22 mouse cellular contexts compared by ENCODE assay signal in genomic region chr1:61202079-61202478, GRCm38 (mm10).
A peak's percentile ranks its signal among the peaks of the same experiment; 100 is the strongest.
DNase-seq lines count a peak whose midpoint lies in the region; ATAC-seq and TF ChIP-seq lines count a peak whose summit lies in the region.
"Had no signal": no experiment of that assay in that cellular context is flagged by ENCODE, and none has a peak within 500 bp of the region (broad histone marks: within the 10 kb centered on the region; RNA-seq: fewer than 3 reads in every experiment).

No protein-coding gene starts in this region.

- no peaks in the 10 kb centered on the region for H3K9me3 ChIP-seq in kidney, embryonic 14.5 days (ENCODE audit: control insufficient read depth, low read length)
- H3K9me3 ChIP-seq in hindbrain, postnatal 0 days (ENCODE audit: low read length) = no peaks in the 10 kb centered on the region
- H3K9me3 ChIP-seq: embryonic facial prominence, embryonic 15.5 days; hindbrain, embryonic 15.5 days; liver, embryonic 12.5 days; midbrain, embryonic 13.5 days; stomach, embryonic 15.5 days had no signal

- no peak overlapping the region for H3K4me2 ChIP-seq in kidney, embryonic 14.5 days (replicated peaks; ENCODE audit: low read depth, low read length)
- no peak overlapping the region for H3K4me2 ChIP-seq in hindbrain, postnatal 0 days (ENCODE audit: low read depth, low read length)
- H3K4me2 ChIP-seq: embryonic facial prominence, embryonic 15.5 days; hindbrain, embryonic 15.5 days; liver, embryonic 12.5 days; midbrain, embryonic 13.5 days; stomach, embryonic 15.5 days had no signal

- WGBS in kidney, embryonic 14.5 days = 29% methylated on average over 3 of the region's 3 CpGs
- WGBS in hindbrain, postnatal 0 days = 43% methylated on average over 3 of the region's 3 CpGs

- no peak overlapping the region for H3K4me3 ChIP-seq in kidney, embryonic 14.5 days (ENCODE audit: low read length)
- H3K4me3 ChIP-seq in hindbrain, postnatal 0 days (ENCODE audit: low read length) = no peak overlapping the region
- H3K4me3 ChIP-seq: embryonic facial prominence, embryonic 15.5 days; hindbrain, embryonic 15.5 days; liver, embryonic 12.5 days; midbrain, embryonic 13.5 days; stomach, embryonic 15.5 days had no signal

- no peak overlapping the region for H3K27ac ChIP-seq in kidney, embryonic 14.5 days (ENCODE audit: low read depth, low read length)
- H3K27ac ChIP-seq in hindbrain, postnatal 0 days = no peak overlapping the region
- H3K27ac ChIP-seq: embryonic facial prominence, embryonic 15.5 days; hindbrain, embryonic 15.5 days; liver, embryonic 12.5 days; midbrain, embryonic 13.5 days; stomach, embryonic 15.5 days had no signal

- TF ChIP-seq CTCF in hindbrain, postnatal 0 days (IDR thresholded peaks at IDR 0.05; ENCODE audit: low read depth) = no peak

- peak; percentile 81 for ATAC-seq in kidney, embryonic 14.5 days (ENCODE audit: low FRiP score, low TSS enrichment)
- ATAC-seq in hindbrain, postnatal 0 days = 0 out of 2 replicates have a peak, but pooled peaks have one; percentile 35
- no peak for ATAC-seq in monocyte, adult 5-6 weeks (replicated peaks; ENCODE audit: insufficient number of reproducible peaks, low FRiP score, low TSS enrichment, poor library complexity, severe bottlenecking)
- ATAC-seq: forebrain, postnatal 0 days; liver, embryonic 12.5 days; midbrain, embryonic 13.5 days; Patski had no signal

- no peaks in the 10 kb centered on the region for H3K27me3 ChIP-seq in kidney, embryonic 14.5 days (ENCODE audit: control insufficient read depth, insufficient read depth, low read length)
- H3K27me3 ChIP-seq in hindbrain, postnatal 0 days (ENCODE audit: insufficient read depth, low read length) = no peaks in the 10 kb centered on the region
- H3K27me3 ChIP-seq: embryonic facial prominence, embryonic 15.5 days; hindbrain, embryonic 15.5 days; liver, embryonic 12.5 days; midbrain, embryonic 13.5 days; stomach, embryonic 15.5 days had no signal

- DNase-seq in cerebellum, postnatal 10 days = peak; percentile 63 to 75
- no peak for DNase-seq in cerebellum, adult 11-12 months
- no peak for DNase-seq in kidney, adult 11 months
- peak; percentile 24 for DNase-seq in lung, postnatal 10 days
- no peak for DNase-seq in lung, adult 18-20 months
- DNase-seq in hindbrain, postnatal 0 days (ENCODE audit: low spot score) = peak; percentile 47
- DNase-seq: adrenal gland, postnatal 10 days; cerebellum, postnatal 36 days; forebrain, postnatal 0 days; gastrocnemius, postnatal 36 days; kidney, adult 9 months; retina, postnatal 1 day; thymus, adult 18-20 months; thymus, postnatal 4 days had no signal

- peaks cover 7% of the 10 kb centered on the region; the same call in 1 of the 2 replicates for H3K4me1 ChIP-seq in kidney, embryonic 14.5 days (ENCODE audit: control insufficient read depth, insufficient read depth, low read length)
- H3K4me1 ChIP-seq in hindbrain, postnatal 0 days (ENCODE audit: insufficient read depth, low read length) = peaks cover 7% of the 10 kb centered on the region; the same call in 1 of the 2 replicates
- H3K4me1 ChIP-seq: liver, embryonic 12.5 days had no signal

- H3K9ac ChIP-seq in kidney, embryonic 14.5 days (ENCODE audit: low read depth, low read length) = no peak overlapping the region
- no peak overlapping the region for H3K9ac ChIP-seq in hindbrain, postnatal 0 days (replicated peaks; ENCODE audit: low read length)
- H3K9ac ChIP-seq: embryonic facial prominence, embryonic 15.5 days; forebrain, postnatal 0 days; hindbrain, embryonic 15.5 days; liver, embryonic 12.5 days; midbrain, embryonic 13.5 days; stomach, embryonic 15.5 days had no signal

- H3K36me3 ChIP-seq in kidney, embryonic 14.5 days (ENCODE audit: control insufficient read depth, insufficient read depth, low read length) = no peaks in the 10 kb centered on the region
- H3K36me3 ChIP-seq in hindbrain, postnatal 0 days (ENCODE audit: insufficient read depth, low read length) = no peaks in the 10 kb centered on the region
- H3K36me3 ChIP-seq: embryonic facial prominence, embryonic 15.5 days; hindbrain, embryonic 15.5 days; liver, embryonic 12.5 days; midbrain, embryonic 13.5 days; stomach, embryonic 15.5 days had no signal

Comparison
In these comparisons a context has a peak if more than half of its experiments do, and no peak if none do; other contexts are left out.
1. DNase-seq: peak in cerebellum, postnatal 10 days (2 of 2), lung, postnatal 10 days (single experiment) and hindbrain, postnatal 0 days (single experiment); none in cerebellum, adult 11-12 months (single experiment), kidney, adult 11 months (single experiment) and lung, adult 18-20 months (0 of 2).